Mouse (Mus musculus) lung, adult 2 months (tissue): ENCODE results near the gene Trp53bp2. TPM values are rescaled to one million over a fixed set of nuclear protein-coding genes. Genes with fewer than 3 reads are reported as not detected.

ENCODE experiments used
- DNase-seq: peaks from one replicate; pipeline ENCODE4 v3.0.0; 2022
- H3K4me1 ChIP-seq: fragments of 200-500 bp; 2 replicates; pipeline ENCODE4 v1.6.1; 2011; ENCODE audit warnings: low read length; ENCODE audit not compliant: control insufficient read depth, insufficient read depth
- H3K4me3 ChIP-seq: fragments of 200-500 bp; replicated peaks from 2 replicates; pipeline ENCODE3; 2011; ENCODE audit warnings: low read depth, mild to moderate bottlenecking, control low read depth, low read length; ENCODE audit errors: extremely low read depth
- CTCF ChIP-seq: fragments of 200-500 bp; IDR thresholded peaks from 2 replicates; pipeline ENCODE4 v1.5.1; 2011; ENCODE audit warnings: mild to moderate bottlenecking, low read length, control low read depth; ENCODE audit not compliant: insufficient read depth
- POLR2A ChIP-seq: fragments of 200-500 bp; IDR thresholded peaks from 2 replicates; pipeline ENCODE4 v1.6.1; 2011; ENCODE audit warnings: low read depth, mild to moderate bottlenecking, control low read depth, low read length, borderline replicate concordance; ENCODE audit errors: extremely low read depth
- WGBS: fragments of 180-500 bp; shearing (Covaris S2); methylation state at CpG from one replicate; pipeline ENCODE4 v1.1.7; 2018; 5-methylcytosine and 5-hydroxymethylcytosine counted together
- polyA plus RNA-seq: library from polyadenylated mRNA; depleted of rRNA; stranded (reverse); fragments of >200 nt; gene quantifications from 2 replicates; pipeline ENCODE4 v1.2.3, GENCODE M21; 2012; rRNA removed

The Trp53bp2 gene
- 43.0 and 65.1 TPM in 2 replicates for polyA plus RNA-seq

GRCm38 (mm10) chr1:182408684-182409327, at the start of gene Trp53bp2:
Gene Trp53bp2, plus strand, starts transcription at chr1:182409172.
- peak; percentile 100 for DNase-seq
- Histone ChIP-seq H3K4me3 (peak within 1 kb of the TSS; percentile 75), H3K4me1 (peaks cover 4% of the 10 kb centered on the region; the same call in 1 of the 2 replicates)
- under 1% methylated on average over 55 of the region's 71 CpGs for WGBS
- TF ChIP-seq CTCF (no peak), POLR2A (peak; percentile 93)

DNA sequence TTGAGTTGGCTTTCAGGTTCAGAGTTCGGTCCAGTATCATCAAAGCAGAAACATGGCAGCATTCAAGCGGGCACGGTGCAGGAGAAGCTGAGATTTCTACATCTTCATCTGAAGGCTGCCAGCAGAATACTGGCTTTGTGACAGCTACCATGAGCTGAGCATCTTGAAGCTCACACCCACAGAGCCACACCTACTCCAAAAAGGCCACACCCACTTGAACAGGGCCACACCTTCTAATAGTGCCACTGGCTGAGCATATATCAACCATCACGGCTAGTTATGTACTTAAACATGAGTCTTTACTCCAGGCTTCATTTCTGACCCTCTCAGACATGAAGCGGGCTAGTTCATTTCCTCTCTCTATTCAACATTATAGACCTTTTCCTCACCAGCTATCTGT, 46.3 kb upstream of the Trp53bp2 start:
- H3K4me1 ChIP-seq: no peaks in the 10 kb centered on the region; the same call in 1 of the 2 replicates
- 86% methylated on average over 5 of the region's 5 CpGs for WGBS
- H3K4me3 ChIP-seq: no peak overlapping the region
- DNase-seq: no peak
- no peak for TF ChIP-seq POLR2A
- no peak for TF ChIP-seq CTCF

GRCm38 (mm10) chr1:182363683-182364404, 45.1 kb upstream of the Trp53bp2 start:
- Histone ChIP-seq H3K4me3 (no peak overlapping the region), H3K4me1 (no peaks in the 10 kb centered on the region)
- no peak for DNase-seq
- TF ChIP-seq POLR2A (no peak), CTCF (no peak)
- WGBS: 49% methylated on average over 12 of the region's 12 CpGs

GRCm38 (mm10) chr1:182368309-182368708, 40.7 kb upstream of the Trp53bp2 start:
- Histone ChIP-seq H3K4me1 (no peaks in the 10 kb centered on the region), H3K4me3 (no peak overlapping the region)
- 69% methylated on average over 7 of the region's 7 CpGs for WGBS
- TF ChIP-seq POLR2A (no peak), CTCF (no peak)
- DNase-seq: no peak

- WGBS: 53% methylated on average over 8 of the region's 8 CpGs
- no peak for DNase-seq
- H3K4me1 ChIP-seq: no peaks in the 10 kb centered on the region
- TF ChIP-seq POLR2A (no peak), CTCF (no peak)
- H3K4me3 ChIP-seq: no peak overlapping the region
Observed at GRCm38 (mm10) chr1:182368782-182369181, 40.2 kb upstream of the Trp53bp2 start.

GRCm38 (mm10) chr1:182369435-182369834, 39.5 kb upstream of the Trp53bp2 start:
- no peak overlapping the region for H3K4me3 ChIP-seq
- no peaks in the 10 kb centered on the region for H3K4me1 ChIP-seq
- no peak for TF ChIP-seq POLR2A
- no peak for TF ChIP-seq CTCF
- WGBS: 47% methylated on average over 4 of the region's 4 CpGs
- no peak for DNase-seq

- 51% methylated on average over 8 of the region's 8 CpGs for WGBS
- no peak for TF ChIP-seq POLR2A
- no peak for TF ChIP-seq CTCF
- Histone ChIP-seq H3K4me3 (no peak overlapping the region), H3K4me1 (no peaks in the 10 kb centered on the region)
- DNase-seq: no peak
Observed at GRCm38 (mm10) chr1:182371891-182372290, 37.1 kb upstream of the Trp53bp2 start.

GRCm38 (mm10) chr1:182376221-182376620, 32.8 kb upstream of the Trp53bp2 start:
- Histone ChIP-seq H3K4me1 (no peaks in the 10 kb centered on the region), H3K4me3 (no peak overlapping the region)
- peak; percentile 34 for DNase-seq
- 27% methylated on average over 8 of the region's 8 CpGs for WGBS
- TF ChIP-seq CTCF (peak; percentile 33; the same call in 1 of the 2 replicates), POLR2A (no peak)

DNA sequence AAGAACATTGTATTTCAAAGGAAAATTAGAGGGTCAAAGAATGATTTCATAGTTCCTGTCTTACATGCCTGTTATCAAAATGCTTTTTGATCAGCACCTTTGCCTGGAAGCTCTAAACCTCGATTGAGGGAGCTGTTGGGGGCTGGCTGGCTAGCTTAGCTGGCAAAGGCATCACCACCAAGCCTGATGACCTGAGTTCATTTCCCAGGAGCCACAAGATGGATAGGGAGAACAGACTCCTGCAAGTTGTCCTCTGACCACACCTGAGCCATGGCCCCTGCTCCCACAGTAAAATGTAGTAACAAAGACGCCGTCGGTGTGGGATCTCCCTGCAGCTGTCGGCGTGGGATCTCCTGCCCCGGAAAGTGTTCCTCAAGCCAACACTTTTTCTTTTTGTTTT, 32.1 kb upstream of the Trp53bp2 start:
- 90% methylated on average over 7 of the region's 7 CpGs for WGBS
- TF ChIP-seq CTCF (no peak), POLR2A (no peak)

GRCm38 (mm10) chr1:182377519-182377918, 31.5 kb upstream of the Trp53bp2 start:
- 84% methylated on average over 6 of the region's 6 CpGs for WGBS
- DNase-seq: no peak
- H3K4me1 ChIP-seq: no peaks in the 10 kb centered on the region
- TF ChIP-seq POLR2A (no peak), CTCF (no peak)
- no peak overlapping the region for H3K4me3 ChIP-seq

More for the DNA sequence above, 32.1 kb upstream of the Trp53bp2 start:
- Histone ChIP-seq H3K4me3 (no peak overlapping the region), H3K4me1 (no peaks in the 10 kb centered on the region)
- DNase-seq: no peak
